Mouse (Mus musculus): ENCODE measurements at regions not wholly inside any gene's neighbourhood (a gene's known extent, or its start where the extent isn't known, plus 50 kb on each side); places are given as distances from the start of the nearest gene placed in this dataset.

GRCm38 (mm10) chr3:149318728-149319127 lies 328.4 kb upstream of the Adgrl2 start:
- WGBS, result 71% methylated on average over 9 of the region's 9 CpGs

GRCm38 (mm10) chr3:149314258-149314657 lies 323.9 kb upstream of the Adgrl2 start:
- Histone ChIP-seq H3K9me3 (ENCODE audit: control insufficient read depth, low read length) (no peaks in the 10 kb centered on the region), H3K4me3 (ENCODE audit: low read depth, low read length) (no peak overlapping the region), H3K4me1 (ENCODE audit: control insufficient read depth, insufficient read depth, low read length) (0 out of 2 replicates have a peak, but pooled peaks cover 2% of the 10 kb centered on the region), H3K9ac (replicated peaks; ENCODE audit: low read depth, low read length) (no peak overlapping the region), H3K36me3 (ENCODE audit: control insufficient read depth, insufficient read depth, low read length) (no peaks in the 10 kb centered on the region), H3K27ac (ENCODE audit: low read depth, low read length) (no peak overlapping the region), H3K27me3 (ENCODE audit: control insufficient read depth, insufficient read depth, low read length) (no peaks in the 10 kb centered on the region), H3K4me2 (ENCODE audit: low read depth, low read length) (no peak overlapping the region)
- WGBS, result 37% methylated on average over 4 of the region's 4 CpGs
- ATAC-seq (ENCODE audit: low read depth), result no peak

More at GRCm38 (mm10) chr3:149318728-149319127, 328.4 kb upstream of the Adgrl2 start:
- Histone ChIP-seq H3K4me1 (ENCODE audit: control insufficient read depth, insufficient read depth, low read length) (no peaks in the 10 kb centered on the region), H3K27me3 (ENCODE audit: control insufficient read depth, insufficient read depth, low read length) (no peaks in the 10 kb centered on the region), H3K36me3 (ENCODE audit: control insufficient read depth, insufficient read depth, low read length) (no peaks in the 10 kb centered on the region), H3K9ac (replicated peaks; ENCODE audit: low read depth, low read length) (no peak overlapping the region), H3K9me3 (ENCODE audit: control insufficient read depth, low read length) (no peaks in the 10 kb centered on the region), H3K4me2 (ENCODE audit: low read depth, low read length) (no peak overlapping the region), H3K27ac (ENCODE audit: low read depth, low read length) (no peak overlapping the region), H3K4me3 (ENCODE audit: low read depth, low read length) (no peak overlapping the region)
- no peak for ATAC-seq (ENCODE audit: low read depth)

GRCm38 (mm10) chr3:149313217-149313616 lies 322.9 kb upstream of the Adgrl2 start:
- no peak overlapping the region for H3K9ac ChIP-seq (replicated peaks; ENCODE audit: low read depth, low read length)
- no peaks in the 10 kb centered on the region for H3K27me3 ChIP-seq (ENCODE audit: control insufficient read depth, insufficient read depth, low read length)
- no peak overlapping the region for H3K4me3 ChIP-seq (ENCODE audit: low read depth, low read length)
- H3K9me3 ChIP-seq (ENCODE audit: control insufficient read depth, low read length), result no peaks in the 10 kb centered on the region
- 0 out of 2 replicates have a peak, but pooled peaks cover 2% of the 10 kb centered on the region for H3K4me1 ChIP-seq (ENCODE audit: control insufficient read depth, insufficient read depth, low read length)
- no peaks in the 10 kb centered on the region for H3K36me3 ChIP-seq (ENCODE audit: control insufficient read depth, insufficient read depth, low read length)
- 29% methylated on average over 6 of the region's 6 CpGs for whole genome bisulfite sequencing
- H3K27ac ChIP-seq (ENCODE audit: low read depth, low read length), result no peak overlapping the region
- no peak for ATAC-seq (ENCODE audit: low read depth)
- H3K4me2 ChIP-seq (ENCODE audit: low read depth, low read length), result no peak overlapping the region

- no peak overlapping the region for H3K4me3 ChIP-seq (ENCODE audit: low read depth, low read length)
- H3K9ac ChIP-seq (replicated peaks; ENCODE audit: low read depth, low read length), result no peak overlapping the region
- no peak overlapping the region for H3K27ac ChIP-seq (ENCODE audit: low read depth, low read length)
- H3K36me3 ChIP-seq (ENCODE audit: control insufficient read depth, insufficient read depth, low read length), result no peaks in the 10 kb centered on the region
- H3K4me2 ChIP-seq (ENCODE audit: low read depth, low read length), result no peak overlapping the region
- 0 out of 2 replicates have a peak, but pooled peaks cover 2% of the 10 kb centered on the region for H3K4me1 ChIP-seq (ENCODE audit: control insufficient read depth, insufficient read depth, low read length)
- WGBS, result 85% methylated on average over 8 of the region's 8 CpGs
- ATAC-seq (ENCODE audit: low read depth), result no peak
- H3K27me3 ChIP-seq (ENCODE audit: control insufficient read depth, insufficient read depth, low read length), result no peaks in the 10 kb centered on the region
- no peaks in the 10 kb centered on the region for H3K9me3 ChIP-seq (ENCODE audit: control insufficient read depth, low read length)
Observed at GRCm38 (mm10) chr3:149311576-149311975, 321.2 kb upstream of the Adgrl2 start.

- no peak overlapping the region for H3K9ac ChIP-seq (replicated peaks; ENCODE audit: low read depth, low read length)
- no peaks in the 10 kb centered on the region for H3K36me3 ChIP-seq (ENCODE audit: control insufficient read depth, insufficient read depth, low read length)
- no peak overlapping the region for H3K4me2 ChIP-seq (ENCODE audit: low read depth, low read length)
- H3K4me3 ChIP-seq (ENCODE audit: low read depth, low read length), result no peak overlapping the region
- no peak for ATAC-seq (ENCODE audit: low read depth)
- no peak overlapping the region for H3K27ac ChIP-seq (ENCODE audit: low read depth, low read length)
- 49% methylated on average over 3 of the region's 3 CpGs for WGBS
- H3K9me3 ChIP-seq (ENCODE audit: control insufficient read depth, low read length), result no peaks in the 10 kb centered on the region
- H3K4me1 ChIP-seq (ENCODE audit: control insufficient read depth, insufficient read depth, low read length), result no peaks in the 10 kb centered on the region
- no peaks in the 10 kb centered on the region for H3K27me3 ChIP-seq (ENCODE audit: control insufficient read depth, insufficient read depth, low read length)
Observed at GRCm38 (mm10) chr3:149306709-149307108, 316.4 kb upstream of the Adgrl2 start.

GRCm38 (mm10) chr3:149306291-149306690 lies 315.9 kb upstream of the Adgrl2 start:
- Histone ChIP-seq H3K4me1 (ENCODE audit: control insufficient read depth, insufficient read depth, low read length) (no peaks in the 10 kb centered on the region), H3K4me3 (ENCODE audit: low read depth, low read length) (no peak overlapping the region), H3K36me3 (ENCODE audit: control insufficient read depth, insufficient read depth, low read length) (no peaks in the 10 kb centered on the region), H3K27ac (ENCODE audit: low read depth, low read length) (no peak overlapping the region), H3K27me3 (ENCODE audit: control insufficient read depth, insufficient read depth, low read length) (no peaks in the 10 kb centered on the region), H3K9ac (replicated peaks; ENCODE audit: low read depth, low read length) (no peak overlapping the region), H3K4me2 (ENCODE audit: low read depth, low read length) (no peak overlapping the region), H3K9me3 (ENCODE audit: control insufficient read depth, low read length) (no peaks in the 10 kb centered on the region)
- WGBS, result 17% methylated on average over 5 of the region's 5 CpGs
- no peak for ATAC-seq (ENCODE audit: low read depth)

- Histone ChIP-seq H3K36me3 (ENCODE audit: control insufficient read depth, insufficient read depth, low read length) (no peaks in the 10 kb centered on the region), H3K4me1 (ENCODE audit: control insufficient read depth, insufficient read depth, low read length) (no peaks in the 10 kb centered on the region), H3K4me3 (ENCODE audit: low read depth, low read length) (no peak overlapping the region), H3K27me3 (ENCODE audit: control insufficient read depth, insufficient read depth, low read length) (no peaks in the 10 kb centered on the region), H3K9ac (replicated peaks; ENCODE audit: low read depth, low read length) (no peak overlapping the region), H3K9me3 (ENCODE audit: control insufficient read depth, low read length) (no peaks in the 10 kb centered on the region), H3K27ac (ENCODE audit: low read depth, low read length) (no peak overlapping the region), H3K4me2 (ENCODE audit: low read depth, low read length) (no peak overlapping the region)
- WGBS, result 54% methylated on average over 5 of the region's 5 CpGs
- no peak for ATAC-seq (ENCODE audit: low read depth)
Observed at GRCm38 (mm10) chr3:149305440-149305839, 315.1 kb upstream of the Adgrl2 start.

GRCm38 (mm10) chr3:149305011-149305413 lies 314.7 kb upstream of the Adgrl2 start:
- no peaks in the 10 kb centered on the region for H3K4me1 ChIP-seq (ENCODE audit: control insufficient read depth, insufficient read depth, low read length)
- 43% methylated on average over 6 of the region's 6 CpGs for WGBS
- H3K4me2 ChIP-seq (ENCODE audit: low read depth, low read length), result no peak overlapping the region
- no peak for ATAC-seq (ENCODE audit: low read depth)
- H3K9me3 ChIP-seq (ENCODE audit: control insufficient read depth, low read length), result no peaks in the 10 kb centered on the region
- H3K4me3 ChIP-seq (ENCODE audit: low read depth, low read length), result no peak overlapping the region
- H3K27me3 ChIP-seq (ENCODE audit: control insufficient read depth, insufficient read depth, low read length), result no peaks in the 10 kb centered on the region
- H3K27ac ChIP-seq (ENCODE audit: low read depth, low read length), result no peak overlapping the region
- H3K9ac ChIP-seq (replicated peaks; ENCODE audit: low read depth, low read length), result no peak overlapping the region
- H3K36me3 ChIP-seq (ENCODE audit: control insufficient read depth, insufficient read depth, low read length), result no peaks in the 10 kb centered on the region

GRCm38 (mm10) chr3:149303418-149303817 lies 313.1 kb upstream of the Adgrl2 start:
- no peak for ATAC-seq (ENCODE audit: low read depth)
- H3K4me1 ChIP-seq (ENCODE audit: control insufficient read depth, insufficient read depth, low read length), result no peaks in the 10 kb centered on the region

More at GRCm38 (mm10) chr3:149303418-149303817, 313.1 kb upstream of the Adgrl2 start:
- Histone ChIP-seq H3K27me3 (ENCODE audit: control insufficient read depth, insufficient read depth, low read length) (no peaks in the 10 kb centered on the region), H3K4me3 (ENCODE audit: low read depth, low read length) (no peak overlapping the region), H3K36me3 (ENCODE audit: control insufficient read depth, insufficient read depth, low read length) (no peaks in the 10 kb centered on the region), H3K27ac (ENCODE audit: low read depth, low read length) (no peak overlapping the region), H3K9me3 (ENCODE audit: control insufficient read depth, low read length) (no peaks in the 10 kb centered on the region), H3K4me2 (ENCODE audit: low read depth, low read length) (no peak overlapping the region), H3K9ac (replicated peaks; ENCODE audit: low read depth, low read length) (no peak overlapping the region)
- WGBS, result 86% methylated on average over 5 of the region's 5 CpGs
